ENCODE assay signal across 8 mouse cellular contexts in genomic region chr5:140035025-140035330, GRCm38 (mm10).
DNase-seq lines count a peak whose midpoint lies in the region; ATAC-seq and TF ChIP-seq lines count a peak whose summit lies in the region.

No protein-coding gene starts in this region.

- no peak for DNase-seq in gastrocnemius, adult 2 months
- DNase-seq in gastrocnemius, postnatal 10 days: no peak
- peak; percentile 41 for DNase-seq in A20 (ENCODE audit: low read depth, low spot score)
- DNase-seq in c-Kit-positive CD71-positive TER-119-positive erythroid progenitor cells, embryonic 14.5 days (ENCODE audit: low spot score): peak; percentile 56
- DNase-seq in adrenal gland, postnatal 25 days: no peak
- DNase-seq in gastrocnemius, postnatal 36 days: no peak
- DNase-seq in heart, adult 8-10 months (ENCODE audit: low spot score): no peak

- H3K4me3 ChIP-seq in gastrocnemius, adult 2 months: no peak overlapping the region

- 0 out of 2 replicates have a peak, but pooled peaks have one; percentile 26 for ATAC-seq in megakaryocyte, adult 5-6 weeks (ENCODE audit: poor library complexity, severe bottlenecking)

- H3K27ac ChIP-seq in gastrocnemius, adult 2 months: no peak overlapping the region

- intact Hi-C loops in gastrocnemius, adult 2 months (cut with DNase I): loop anchor here (5.0 kb wide), 1 partner anchor 102 kb away; no protein-coding TSS in a partner anchor
- intact Hi-C loops in gastrocnemius, postnatal 36 days (cut with DNase I): loop anchor here (5.0 kb wide), 1 partner anchor 102 kb away; no protein-coding TSS in a partner anchor

- peak; percentile 35 for TF ChIP-seq CTCF in gastrocnemius, adult 2 months (IDR thresholded peaks at IDR 0.05)

Comparison
In these comparisons a context has a peak if more than half of its experiments do, and no peak if none do; other contexts are left out.
1. DNase-seq: peak in A20 (single experiment) and c-Kit-positive CD71-positive TER-119-positive erythroid progenitor cells, embryonic 14.5 days (single experiment); none in gastrocnemius, adult 2 months (single experiment), gastrocnemius, postnatal 10 days (single experiment), adrenal gland, postnatal 25 days (single experiment), gastrocnemius, postnatal 36 days (0 of 2) and heart, adult 8-10 months (single experiment).